Mouse (Mus musculus) midbrain, embryonic 14.5 days (tissue): ENCODE data around the gene Smarcc2. TPM values are rescaled to one million over a fixed set of nuclear protein-coding genes. Genes with fewer than 3 reads are reported as not detected.
A peak's percentile ranks its signal among the peaks of the same experiment; 100 is the strongest.

Experiments
- ATAC-seq: fragments of 200-750 bp; cut with Nextera tagmentation; 2 replicates; pipeline ENCODE4 v1.8.0; 2017; ENCODE audit warnings: moderate number of reproducible peaks, moderate library complexity; ENCODE audit not compliant: low FRiP score, low TSS enrichment
- DNase-seq: peaks from one replicate; pipeline ENCODE4 v3.0.0-alpha.2; 2015
- H3K27ac ChIP-seq: fragments of 300-500 bp; sonication (generic); replicated peaks from 2 replicates; pipeline ENCODE4 v1.5.1; 2014; ENCODE audit warnings: mild to moderate bottlenecking, low read depth, low read length, moderate library complexity
- H3K27me3 ChIP-seq: fragments of 300-500 bp; sonication (generic); 2 replicates; pipeline ENCODE4 v1.6.1; 2014; ENCODE audit warnings: low read length, control low read depth, mixed read lengths; ENCODE audit not compliant: control insufficient read depth, insufficient read depth
- H3K36me3 ChIP-seq: fragments of 300-500 bp; sonication (generic); 2 replicates; pipeline ENCODE4 v1.6.1; 2014; ENCODE audit warnings: low read length, control low read depth; ENCODE audit not compliant: control insufficient read depth, insufficient read depth
- H3K4me1 ChIP-seq: fragments of 300-500 bp; sonication (generic); 2 replicates; pipeline ENCODE4 v1.6.1; 2014; ENCODE audit warnings: mild to moderate bottlenecking, antibody characterized with exemption, low read length, control low read depth; ENCODE audit not compliant: control insufficient read depth, insufficient read depth
- H3K4me2 ChIP-seq: fragments of 300-500 bp; sonication (generic); 2 replicates; pipeline ENCODE4 v1.6.1; 2014; ENCODE audit warnings: mild to moderate bottlenecking, low read length, moderate library complexity
- H3K4me3 ChIP-seq: fragments of 300-500 bp; sonication (generic); replicated peaks from 2 replicates; pipeline ENCODE4 v1.5.1; 2014; ENCODE audit warnings: low read depth, low read length
- H3K9ac ChIP-seq: fragments of 300-500 bp; sonication (generic); replicated peaks from 2 replicates; pipeline ENCODE4 v1.6.1; 2014; ENCODE audit warnings: mild to moderate bottlenecking, low read length, moderate library complexity
- H3K9me3 ChIP-seq: fragments of 300-500 bp; sonication (generic); 2 replicates; pipeline ENCODE4 v1.6.1; 2016; ENCODE audit warnings: low read length, control low read depth, mixed read lengths; ENCODE audit not compliant: control insufficient read depth
- WGBS: fragments of 180-500 bp; shearing (Covaris S2); extraction: QIAGEN DNeasy Blood & Tissue Kit; methylation state at CpG from one replicate; pipeline ENCODE4 v1.1.7; 2014; 5-methylcytosine and 5-hydroxymethylcytosine counted together
- polyA plus RNA-seq: library from polyadenylated mRNA; unstranded; fragments of >200 nt; fragmentation: Nextera tagmentation; extraction: Ambion mirVana; gene quantifications from 2 replicates; pipeline ENCODE4 v1.2.1, GENCODE M21; 2014

The Smarcc2 gene
- polyA plus RNA-seq, 1 experiment from 2014 or later = 229 TPM

DNA sequence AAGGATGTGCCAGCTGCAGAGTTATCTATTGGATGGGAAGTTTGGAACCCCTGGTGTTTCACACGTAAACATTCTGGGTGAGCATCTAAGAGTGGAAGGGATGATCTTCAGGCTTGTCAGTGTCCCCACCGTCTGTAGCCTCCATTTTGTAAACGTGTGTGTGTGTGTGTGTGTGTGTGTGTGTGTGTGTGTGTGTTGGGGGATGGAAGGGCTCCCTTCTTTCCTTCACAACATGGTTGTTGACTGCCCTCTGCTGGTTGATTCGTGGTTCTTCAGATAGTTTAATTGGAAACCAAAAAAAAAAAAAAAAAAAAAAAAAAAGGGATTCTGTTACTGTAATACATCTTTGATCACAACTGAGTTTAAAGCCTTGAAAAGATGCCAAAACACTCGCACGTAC lies 3.8 kb upstream of the Smarcc2 start:
- H3K4me3 ChIP-seq = no peak overlapping the region
- H3K27ac ChIP-seq = no peak overlapping the region
- H3K27me3 ChIP-seq = no peaks in the 10 kb centered on the region
- ATAC-seq (no peak), DNase-seq (peak; percentile 93)
- no peak overlapping the region for H3K9ac ChIP-seq
- H3K4me1 ChIP-seq = 0 out of 2 replicates have a peak, but pooled peaks cover under 1% of the 10 kb centered on the region
- H3K9me3 ChIP-seq = no peaks in the 10 kb centered on the region
- 3% methylated on average over 6 of the region's 6 CpGs for WGBS
- no peaks in the 10 kb centered on the region for H3K36me3 ChIP-seq
- peak overlapping the region; percentile 36 for H3K4me2 ChIP-seq

DNA sequence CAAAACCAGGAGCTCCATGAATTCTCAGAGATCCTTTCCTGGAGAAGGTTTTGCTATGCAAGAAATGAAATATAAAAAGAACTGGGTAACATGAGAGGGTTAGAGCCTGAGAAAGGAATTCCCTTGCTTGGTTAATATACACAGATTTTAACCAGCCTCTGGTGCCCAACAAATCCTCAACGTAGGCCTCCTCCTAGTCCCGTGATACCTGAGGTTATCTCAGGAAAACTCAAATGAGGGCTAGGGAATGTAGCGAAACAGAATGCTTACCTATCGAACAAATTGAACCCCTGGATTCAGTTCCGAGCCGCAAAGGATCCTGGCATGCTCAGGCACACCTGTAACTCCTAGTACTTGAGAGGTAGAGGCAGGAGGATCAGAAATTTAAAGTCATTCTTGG lies 1.4 kb upstream of the Smarcc2 start:
- peaks cover 11% of the 10 kb centered on the region for H3K4me1 ChIP-seq
- H3K36me3 ChIP-seq = peaks cover 18% of the 10 kb centered on the region
- H3K27ac ChIP-seq = no peak overlapping the region
- no peaks in the 10 kb centered on the region for H3K27me3 ChIP-seq
- H3K9ac ChIP-seq = no peak overlapping the region
- H3K9me3 ChIP-seq = no peaks in the 10 kb centered on the region
- WGBS = 88% methylated on average over 6 of the region's 6 CpGs
- DNase-seq = no peak
- no peak overlapping the region for H3K4me3 ChIP-seq
- no peak overlapping the region for H3K4me2 ChIP-seq
- ATAC-seq = no peak

DNA sequence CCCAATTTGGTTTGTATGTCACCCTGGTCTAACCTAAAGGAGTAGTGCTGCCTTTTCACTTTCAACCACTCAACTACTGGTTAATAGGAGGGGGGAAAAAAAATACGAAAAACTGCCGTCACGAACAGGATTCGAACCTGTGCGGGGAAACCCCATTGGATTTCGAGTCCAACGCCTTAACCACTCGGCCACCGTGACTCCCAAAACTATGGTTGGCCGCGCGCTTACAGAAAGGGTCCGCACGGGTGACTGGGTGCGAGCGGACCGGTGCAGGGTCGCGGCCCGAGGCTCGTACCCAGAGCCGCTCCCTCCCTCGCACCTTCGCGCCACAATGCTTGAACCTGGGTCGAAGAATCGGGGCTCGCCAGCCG lies 715 bp upstream of the Smarcc2 start:
- peak overlapping the region; percentile 99 for H3K9ac ChIP-seq
- DNase-seq = peak; percentile 92
- no peaks in the 10 kb centered on the region for H3K27me3 ChIP-seq
- peak; percentile 72 for ATAC-seq
- WGBS = under 1% methylated on average over 29 of the region's 29 CpGs
- peak overlapping the region; percentile 93 for H3K4me2 ChIP-seq
- H3K4me1 ChIP-seq = peaks cover 11% of the 10 kb centered on the region
- H3K27ac ChIP-seq = peak overlapping the region; percentile 97
- H3K9me3 ChIP-seq = no peaks in the 10 kb centered on the region
- H3K36me3 ChIP-seq = peaks cover 24% of the 10 kb centered on the region
- H3K4me3 ChIP-seq = peak overlapping the region; percentile 90

DNA sequence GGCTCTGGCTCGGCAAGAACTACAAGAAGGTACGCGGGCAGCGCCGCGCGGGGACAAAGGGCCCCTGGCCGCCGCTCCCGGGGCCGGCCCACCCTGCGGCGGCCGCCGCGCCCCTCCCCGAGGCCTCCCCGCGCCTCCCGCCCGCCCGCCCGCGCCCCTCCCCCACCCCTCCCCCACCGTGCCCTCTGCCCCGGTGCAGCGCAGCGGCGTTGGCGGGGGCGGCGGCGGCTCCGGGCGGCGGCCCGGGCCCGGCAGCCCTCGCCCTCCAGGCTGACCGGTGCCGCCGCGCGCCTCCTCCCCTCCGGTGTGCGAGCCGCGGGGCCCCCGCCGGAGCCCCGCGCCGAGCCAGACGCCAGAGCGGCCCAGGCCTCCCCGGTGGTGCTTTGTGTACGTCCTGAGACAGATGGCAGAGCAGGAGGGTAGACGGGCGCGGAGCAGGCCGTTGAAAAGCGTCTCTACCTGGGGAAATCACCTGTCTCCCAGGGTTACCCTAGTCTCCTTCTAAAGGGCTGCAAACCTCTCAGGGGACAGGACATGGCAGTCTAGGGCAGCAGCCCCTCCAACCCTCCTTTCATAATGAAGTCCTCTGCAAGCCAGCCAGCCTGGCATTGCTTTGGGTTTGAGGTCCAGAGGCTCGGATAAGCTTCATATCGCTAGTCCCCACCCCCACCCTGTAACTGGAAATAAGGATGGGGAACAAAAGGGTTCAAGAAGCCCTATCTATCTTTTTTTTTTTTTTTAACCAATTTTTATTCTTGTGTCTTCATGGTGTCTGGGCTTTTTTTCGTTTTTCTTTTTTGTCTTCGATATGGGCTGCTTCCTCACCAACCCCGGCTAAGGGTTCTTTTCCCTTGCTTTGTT lies 591 bp downstream of the Smarcc2 start:
- WGBS = under 1% methylated on average over 37 of the region's 67 CpGs
- peak; percentile 49 for ATAC-seq
- H3K9ac ChIP-seq = peak overlapping the region; percentile 99
- peaks cover 38% of the 10 kb centered on the region for H3K36me3 ChIP-seq
- peak overlapping the region; percentile 90 for H3K4me3 ChIP-seq
- H3K27me3 ChIP-seq = no peaks in the 10 kb centered on the region
- no peaks in the 10 kb centered on the region for H3K9me3 ChIP-seq
- H3K4me2 ChIP-seq = peak overlapping the region; percentile 93
- H3K4me1 ChIP-seq = peaks cover 11% of the 10 kb centered on the region
- peak overlapping the region; percentile 97 for H3K27ac ChIP-seq
- DNase-seq = peak; percentile 73

DNA sequence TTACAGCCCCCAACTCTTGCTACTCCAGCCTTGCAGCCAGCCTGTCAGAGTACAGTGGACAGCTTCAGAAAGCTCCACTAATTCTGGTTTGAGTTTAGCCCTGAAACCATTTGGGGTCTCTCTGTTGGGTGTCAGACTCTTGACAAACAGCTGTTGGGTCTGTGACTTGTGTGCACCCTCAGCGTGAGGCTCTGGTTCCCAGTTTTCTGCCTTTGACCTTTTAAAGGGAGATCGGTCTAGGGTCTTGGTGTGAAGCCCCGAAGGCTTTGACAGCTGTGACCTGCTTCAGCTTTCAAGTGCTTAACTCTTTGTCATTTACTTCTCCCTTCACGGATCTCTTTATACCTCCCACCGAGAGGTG lies 1.2 kb downstream of the Smarcc2 start:
- ATAC-seq (no peak), DNase-seq (peak; percentile 34)
- 0% methylated on average over 5 of the region's 5 CpGs for WGBS
- peaks cover 11% of the 10 kb centered on the region for H3K4me1 ChIP-seq
- peak overlapping the region; percentile 97 for H3K27ac ChIP-seq
- H3K9me3 ChIP-seq = no peaks in the 10 kb centered on the region
- H3K4me3 ChIP-seq = peak overlapping the region; percentile 90
- peak overlapping the region; percentile 93 for H3K4me2 ChIP-seq
- peaks cover 44% of the 10 kb centered on the region for H3K36me3 ChIP-seq
- H3K27me3 ChIP-seq = no peaks in the 10 kb centered on the region
- H3K9ac ChIP-seq = peak overlapping the region; percentile 99

DNA sequence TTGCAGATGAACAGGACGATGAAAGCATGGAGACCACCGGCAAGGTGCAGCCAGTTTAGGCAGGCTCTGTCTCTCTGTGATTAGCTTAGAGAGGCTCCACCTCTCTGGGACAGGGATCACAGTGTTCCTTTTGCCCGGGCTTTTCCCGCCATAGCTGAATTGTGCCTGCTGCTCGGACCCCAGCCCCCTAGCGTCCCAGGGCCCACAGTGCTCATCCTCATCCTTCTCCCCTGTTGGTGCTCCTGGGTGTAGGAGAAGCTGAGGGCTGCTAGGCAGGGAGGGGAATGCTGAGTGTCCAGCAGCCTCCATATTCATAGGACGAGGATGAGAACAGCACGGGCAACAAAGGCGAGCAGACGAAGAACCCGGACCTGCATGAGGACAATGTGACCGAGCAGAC lies 15.3 kb downstream of the Smarcc2 start:
- no peak for ATAC-seq

DNA sequence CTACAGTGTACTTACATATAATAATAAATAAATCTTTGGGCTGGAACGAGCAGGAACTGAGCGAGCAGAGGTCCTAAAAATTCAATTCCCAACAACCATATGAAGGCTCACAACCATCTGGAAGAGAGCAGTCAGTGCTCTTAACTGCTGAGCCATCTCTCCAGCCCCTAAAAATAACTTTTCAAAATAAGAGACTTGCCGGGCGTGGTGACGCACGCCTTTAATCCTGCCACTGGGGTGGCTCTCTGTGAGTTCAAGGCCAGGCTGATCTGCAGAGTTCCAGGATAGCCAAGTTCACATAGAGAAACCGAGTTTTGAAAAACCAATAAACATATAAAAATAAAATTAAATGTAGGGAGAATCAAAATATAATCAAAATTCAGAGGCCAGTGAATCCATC lies 27.3 kb downstream of the Smarcc2 start:
- no peak overlapping the region for H3K4me3 ChIP-seq
- H3K27me3 ChIP-seq = no peaks in the 10 kb centered on the region
- no peaks in the 10 kb centered on the region for H3K9me3 ChIP-seq
- no peak for DNase-seq
- H3K9ac ChIP-seq = no peak overlapping the region
- peaks cover 95% of the 10 kb centered on the region for H3K36me3 ChIP-seq
- ATAC-seq = no peak
- H3K4me1 ChIP-seq = peaks cover 5% of the 10 kb centered on the region
- H3K4me2 ChIP-seq = no peak overlapping the region
- 94% methylated on average over 7 of the region's 7 CpGs for WGBS
- H3K27ac ChIP-seq = no peak overlapping the region

More for the DNA sequence above, 15.3 kb downstream of the Smarcc2 start:
- no peak overlapping the region for H3K27ac ChIP-seq
- no peaks in the 10 kb centered on the region for H3K27me3 ChIP-seq
- 92% methylated on average over 12 of the region's 12 CpGs for WGBS
- no peak overlapping the region for H3K9ac ChIP-seq
- no peak overlapping the region for H3K4me2 ChIP-seq
- no peaks in the 10 kb centered on the region for H3K4me1 ChIP-seq
- H3K9me3 ChIP-seq = no peaks in the 10 kb centered on the region
- H3K4me3 ChIP-seq = no peak overlapping the region
- peaks cover 96% of the 10 kb centered on the region for H3K36me3 ChIP-seq
- DNase-seq = no peak

DNA sequence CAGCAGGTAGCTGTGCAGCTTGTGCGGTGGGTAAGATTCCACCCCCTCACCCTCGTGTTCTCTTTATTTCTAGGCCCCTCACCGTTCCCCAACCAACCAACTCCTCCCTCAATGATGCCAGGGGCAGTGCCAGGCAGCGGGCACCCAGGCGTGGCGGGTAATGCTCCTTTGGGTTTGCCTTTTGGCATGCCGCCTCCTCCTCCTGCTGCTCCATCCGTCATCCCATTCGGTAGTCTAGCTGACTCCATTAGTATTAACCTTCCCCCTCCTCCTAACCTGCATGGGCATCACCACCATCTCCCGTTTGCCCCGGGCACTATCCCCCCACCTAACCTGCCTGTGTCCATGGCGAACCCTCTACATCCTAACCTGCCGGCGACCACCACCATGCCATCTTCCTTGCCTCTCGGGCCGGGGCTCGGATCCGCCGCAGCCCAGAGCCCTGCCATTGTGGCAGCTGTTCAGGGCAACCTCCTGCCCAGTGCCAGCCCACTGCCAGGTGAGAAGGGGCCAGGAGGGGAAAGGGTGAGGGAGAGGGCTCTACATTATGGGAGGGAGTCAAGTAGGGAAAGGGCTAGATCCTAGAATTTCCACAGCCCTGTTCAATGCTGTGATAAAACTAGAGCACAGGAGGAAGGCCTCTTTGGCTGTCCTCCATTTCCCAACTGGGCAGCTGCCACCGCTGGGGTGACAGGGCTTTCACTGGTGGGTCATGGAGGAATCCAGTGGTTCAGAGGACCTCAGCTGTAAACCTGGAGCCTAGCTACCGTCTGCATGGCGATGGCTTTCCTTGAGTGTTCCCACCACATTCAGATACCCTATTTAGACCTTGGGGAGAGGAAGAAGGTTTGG lies 29.0 kb downstream of the Smarcc2 start:
- 94% methylated on average over 22 of the region's 22 CpGs for WGBS
- no peak for ATAC-seq

More for the DNA sequence above, 29.0 kb downstream of the Smarcc2 start:
- H3K36me3 ChIP-seq = peaks cover 84% of the 10 kb centered on the region
- no peak overlapping the region for H3K4me2 ChIP-seq
- H3K4me3 ChIP-seq = no peak overlapping the region
- H3K9ac ChIP-seq = no peak overlapping the region
- H3K4me1 ChIP-seq = peaks cover 17% of the 10 kb centered on the region
- no peak for DNase-seq
- no peaks in the 10 kb centered on the region for H3K27me3 ChIP-seq
- H3K9me3 ChIP-seq = no peaks in the 10 kb centered on the region
- H3K27ac ChIP-seq = no peak overlapping the region
